Mouse (Mus musculus) limb, embryonic 13.5 days (tissue): ENCODE results near the gene Otogl. TPM values are rescaled to one million over a fixed set of nuclear protein-coding genes. Genes with fewer than 3 reads are reported as not detected.

Source experiments
- ATAC-seq: fragments of 200-750 bp; cut with Nextera tagmentation; 2 replicates; pipeline ENCODE4 v1.8.0; 2017; ENCODE audit warnings: low read depth, moderate number of reproducible peaks, moderate TSS enrichment; ENCODE audit not compliant: low FRiP score
- H3K27ac ChIP-seq: fragments of 300-500 bp; sonication (generic); 2 replicates; pipeline ENCODE4 v1.5.1; 2015; ENCODE audit warnings: inconsistent platforms, mild to moderate bottlenecking, moderate library complexity
- H3K27me3 ChIP-seq: fragments of 300-500 bp; sonication (generic); 2 replicates; pipeline ENCODE4 v1.6.1; 2015; ENCODE audit warnings: mild to moderate bottlenecking, inconsistent platforms
- H3K36me3 ChIP-seq: fragments of 300-500 bp; sonication (generic); 2 replicates; pipeline ENCODE4 v1.6.1; 2015; ENCODE audit warnings: inconsistent platforms, mild to moderate bottlenecking, moderate library complexity
- H3K4me1 ChIP-seq: fragments of 300-500 bp; sonication (generic); 2 replicates; pipeline ENCODE4 v1.6.1; 2015; ENCODE audit warnings: inconsistent platforms
- H3K4me2 ChIP-seq: fragments of 300-500 bp; sonication (generic); replicated peaks from 2 replicates; pipeline ENCODE4 v1.6.1; 2015; ENCODE audit warnings: inconsistent platforms, mild to moderate bottlenecking, moderate library complexity
- H3K4me3 ChIP-seq: fragments of 300-500 bp; sonication (generic); 2 replicates; pipeline ENCODE4 v1.5.1; 2015; ENCODE audit warnings: moderate library complexity, mild to moderate bottlenecking, inconsistent platforms
- H3K9ac ChIP-seq: fragments of 300-500 bp; sonication (generic); 2 replicates; pipeline ENCODE4 v1.6.1; 2015; ENCODE audit warnings: mild to moderate bottlenecking, inconsistent platforms
- H3K9me3 ChIP-seq: fragments of 300-500 bp; sonication (generic); 2 replicates; pipeline ENCODE4 v1.6.1; 2016; ENCODE audit warnings: inconsistent platforms
- WGBS: fragments of 180-500 bp; shearing (Covaris S2); methylation state at CpG from one replicate; pipeline ENCODE4 v1.1.7; 2015; 5-methylcytosine and 5-hydroxymethylcytosine counted together
- polyA plus RNA-seq: library from polyadenylated mRNA; unstranded; fragments of >200 nt; fragmentation: Nextera tagmentation; extraction: Ambion mirVana; gene quantifications from 2 replicates; pipeline ENCODE4 v1.2.1, GENCODE M21; 2015

Gene Otogl
- polyA plus RNA-seq, 1 experiment from 2014 or later, result 0.31 TPM

- Histone ChIP-seq H3K9me3 (no peaks in the 10 kb centered on the region), H3K4me3 (no peak within 1 kb of the TSS), H3K36me3 (no peaks in the 10 kb centered on the region), H3K4me1 (peaks cover 3% of the 10 kb centered on the region; the same call in 1 of the 2 replicates), H3K27me3 (no peaks in the 10 kb centered on the region), H3K4me2 (no peak within 1 kb of the TSS), H3K9ac (no peak within 1 kb of the TSS), H3K27ac (no peak within 1 kb of the TSS)
- no peak for ATAC-seq
- WGBS, result 64% methylated on average over 1 of the region's 1 CpGs
Observed at GRCm38 (mm10) chr10:107719806-107720205, 192.1 kb downstream of the Otogl start, which contains the start of gene Ptprq. Gene Ptprq, minus strand, starts transcription at chr10:107720051.

Other genes starting within 250 kb of the Otogl start
- 0.28 and 0.34 TPM in 2 replicates for gene Ptprq, start 192.1 kb downstream of the Otogl start, polyA plus RNA-seq